Mouse (Mus musculus) cerebellum, postnatal 4 days (tissue): Measurements from ENCODE around the gene Il4i1.
A peak's percentile ranks its signal among the peaks of the same experiment; 100 is the strongest.

Source experiments
- DNase-seq, 2 experiments: peaks; one replicate each; pipeline ENCODE4 v3.0.0; 2022; ENCODE audit warnings: low spot score in 2 of 2, mixed read lengths in 1 of 2

The Il4i1 gene

GRCm38 (mm10) chr7:44815721-44816469 lies at the start of gene Il4i1, which contains the start of gene Nup62:
Il4i1 (plus strand) TSS chr7:44816387.
Nup62 (plus strand) TSS chr7:44816088.
- DNase-seq = peak; percentile 100

- no peak for DNase-seq
Measured at GRCm38 (mm10) chr7:44768129-44768528, 48.1 kb upstream of the Il4i1 start.

GRCm38 (mm10) chr7:44770046-44770578 lies 46.1 kb upstream of the Il4i1 start:
- DNase-seq = peak in 1 of 2 experiments; percentile 9

- DNase-seq = no peak
Measured at GRCm38 (mm10) chr7:44772591-44773204, 43.5 kb upstream of the Il4i1 start.

- DNase-seq = peak in 1 of 2 experiments; percentile 14
Measured at GRCm38 (mm10) chr7:44776849-44777498, 39.2 kb upstream of the Il4i1 start.

- no peak for DNase-seq
Measured at GRCm38 (mm10) chr7:44780101-44780500, 36.1 kb upstream of the Il4i1 start.

GRCm38 (mm10) chr7:44789531-44789930 lies 26.7 kb upstream of the Il4i1 start:
- no peak for DNase-seq

- no peak for DNase-seq
Measured at GRCm38 (mm10) chr7:44790066-44790465, 26.1 kb upstream of the Il4i1 start.

GRCm38 (mm10) chr7:44792781-44793180 lies 23.4 kb upstream of the Il4i1 start:
- DNase-seq = no peak

GRCm38 (mm10) chr7:44808927-44809326 lies 7.3 kb upstream of the Il4i1 start:
- DNase-seq = no peak

GRCm38 (mm10) chr7:44809466-44809865 lies 6.7 kb upstream of the Il4i1 start:
- no peak for DNase-seq

GRCm38 (mm10) chr7:44810365-44810764 lies 5.8 kb upstream of the Il4i1 start:
- DNase-seq = no peak

GRCm38 (mm10) chr7:44810819-44811557 lies 5.2 kb upstream of the Il4i1 start:
- DNase-seq = no peak

GRCm38 (mm10) chr7:44812651-44813325 lies 3.4 kb upstream of the Il4i1 start:
- no peak for DNase-seq

GRCm38 (mm10) chr7:44813985-44814384 lies 2.2 kb upstream of the Il4i1 start:
- DNase-seq = no peak

- no peak for DNase-seq
Measured at GRCm38 (mm10) chr7:44814423-44814822, 1.8 kb upstream of the Il4i1 start.

- no peak for DNase-seq
Measured at GRCm38 (mm10) chr7:44814952-44815553, 1.1 kb upstream of the Il4i1 start.

- peak in 1 of 2 experiments; percentile 73 for DNase-seq
Measured at GRCm38 (mm10) chr7:44816470-44817021, 359 bp downstream of the Il4i1 start, which contains the start of gene Atf5. Atf5 (minus strand) TSS chr7:44816658.

GRCm38 (mm10) chr7:44817441-44817840 lies 1.3 kb downstream of the Il4i1 start:
- no peak for DNase-seq

- no peak for DNase-seq
Measured at GRCm38 (mm10) chr7:44818164-44818563, 2.0 kb downstream of the Il4i1 start.
